Mouse (Mus musculus): ENCODE measurements around the gene Tesc.

The Tesc gene

GRCm38 (mm10) chr5:118017527-118017926 lies 10.0 kb upstream of the Tesc start:
- no peak for DNase-seq

DNA sequence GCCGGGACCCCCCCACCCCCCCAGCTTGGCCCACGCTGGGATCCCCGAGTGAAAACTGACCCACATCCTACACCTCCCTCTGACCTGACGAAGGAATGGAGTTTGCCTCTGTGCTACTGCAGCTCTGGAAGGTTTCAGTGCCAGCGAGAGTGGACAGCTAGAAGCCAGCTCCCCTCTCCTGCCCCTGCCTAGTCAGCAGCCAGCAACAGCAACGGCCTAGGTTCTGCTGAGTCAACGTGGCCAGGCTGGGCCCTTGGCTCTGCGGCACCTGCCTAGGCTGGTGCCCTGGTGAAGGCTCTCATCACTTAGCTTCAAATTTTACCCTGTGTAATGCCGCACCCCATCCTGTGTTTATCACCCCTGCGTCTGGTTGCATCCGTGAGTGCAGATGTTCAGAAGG lies 7.6 kb upstream of the Tesc start:
- DNase-seq: no peak

DNA sequence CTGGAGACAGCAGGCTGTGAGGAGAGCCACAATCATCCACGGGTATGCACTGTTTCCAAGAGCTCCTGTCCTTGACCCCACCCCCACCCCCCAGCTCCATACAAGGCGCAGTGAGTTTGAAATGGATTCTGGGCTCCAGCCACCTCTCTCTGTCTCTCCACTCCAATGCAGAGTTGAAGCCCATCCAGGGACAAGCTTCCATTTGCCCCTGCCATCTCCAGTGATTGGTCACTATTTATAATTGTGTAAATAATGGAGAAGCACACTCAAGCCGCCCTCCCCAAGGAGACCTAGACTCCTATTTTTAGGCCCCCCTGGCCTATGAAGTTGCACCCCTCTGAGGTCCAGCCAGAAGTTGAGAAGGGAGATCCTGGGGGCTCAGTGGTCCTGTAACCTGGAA lies 4.5 kb upstream of the Tesc start:
- no peak for DNase-seq

- DNase-seq: no peak
Measured at GRCm38 (mm10) chr5:118025880-118026279, 1.7 kb upstream of the Tesc start.

DNA sequence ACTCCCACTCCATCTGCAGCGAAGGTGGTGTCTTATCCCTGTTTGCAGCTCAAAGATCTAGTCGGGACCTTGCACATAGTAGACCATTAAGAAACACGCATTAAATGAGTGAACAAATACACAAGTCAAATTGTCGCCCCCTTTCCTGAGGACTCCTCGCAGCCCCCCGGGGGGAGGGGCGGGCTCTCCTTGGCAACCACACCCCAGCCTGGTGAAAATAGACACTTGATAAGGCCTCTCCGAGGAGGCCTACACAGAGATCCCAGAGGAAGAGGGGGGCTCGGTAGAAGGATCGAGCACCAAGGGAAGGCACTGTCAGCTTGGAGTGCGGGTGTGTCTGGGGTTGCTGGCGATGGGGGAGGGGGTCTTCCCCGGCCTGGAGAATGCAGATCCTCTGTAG lies 1.2 kb upstream of the Tesc start:
- no peak for DNase-seq

DNA sequence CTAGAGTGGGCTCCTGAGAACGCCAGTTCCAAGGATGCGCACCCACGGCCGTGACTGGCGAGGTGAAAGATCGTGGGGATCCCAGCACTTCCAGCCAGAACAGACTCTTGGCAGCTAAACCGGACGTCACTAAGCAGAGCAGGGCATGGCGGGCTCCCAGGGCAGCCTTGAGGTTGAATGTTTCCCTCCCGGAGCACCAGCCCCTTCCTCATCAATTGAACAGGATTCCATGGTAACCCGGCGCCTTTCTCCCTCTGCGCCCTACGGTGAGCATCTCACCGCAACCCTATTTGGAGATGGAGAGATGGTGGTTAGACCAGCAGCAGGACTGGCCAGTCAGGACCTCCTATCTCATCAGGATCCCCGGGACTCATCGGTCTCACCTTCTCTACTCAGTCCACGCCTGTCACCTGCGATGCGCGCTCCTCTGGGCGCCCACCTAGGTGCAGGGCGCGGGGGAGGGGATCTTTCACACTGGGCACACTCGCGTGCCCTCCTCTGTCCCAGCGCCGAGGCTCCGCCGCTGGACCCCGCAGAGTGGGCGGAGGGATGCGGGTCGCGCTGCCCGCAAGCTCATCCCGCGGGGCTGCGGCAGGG lies 344 bp upstream of the Tesc start:
- peak; percentile 38 for DNase-seq

DNA sequence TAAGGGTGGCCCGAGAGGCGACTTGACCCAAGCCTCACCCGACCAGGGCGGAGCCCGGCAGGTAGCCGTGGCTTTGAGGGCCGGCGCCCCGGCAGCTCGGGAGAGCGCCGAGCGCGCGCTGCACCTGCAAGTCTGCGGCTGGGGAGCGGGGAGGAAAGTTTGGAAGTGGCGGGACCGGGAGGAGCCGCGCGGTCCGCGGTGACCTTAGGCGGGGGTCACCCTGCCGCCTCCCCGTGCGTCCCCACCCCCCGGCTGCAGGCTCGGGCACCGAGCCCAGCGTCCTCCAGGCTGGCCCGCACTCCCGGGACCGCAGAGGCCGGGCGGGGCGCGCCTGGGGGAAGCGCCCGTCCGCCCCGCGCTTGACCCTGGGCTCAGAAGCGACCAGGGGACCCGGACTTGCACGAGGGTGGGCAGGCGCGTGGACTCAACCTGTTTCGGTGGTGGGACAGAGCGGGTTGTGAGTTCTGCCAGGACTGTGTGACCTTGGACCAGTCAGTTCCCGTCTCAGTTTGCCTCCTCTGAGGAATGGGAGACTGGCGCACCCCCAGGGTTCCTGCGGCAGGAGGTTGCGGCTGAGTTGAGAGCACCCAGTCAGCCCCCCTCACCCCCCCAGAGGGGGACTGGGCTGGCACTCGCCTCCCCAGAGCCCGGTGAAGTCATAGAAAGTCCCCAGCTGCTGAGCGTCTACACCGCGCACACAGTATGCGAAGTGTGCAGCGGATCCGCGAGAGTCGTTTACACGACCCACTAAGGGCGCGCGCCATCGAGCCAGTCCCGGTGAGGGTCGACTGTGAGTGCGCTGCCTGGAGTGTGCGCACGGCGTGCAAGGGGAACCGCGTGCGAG lies 870 bp downstream of the Tesc start:
- peak; percentile 32 for DNase-seq

DNA sequence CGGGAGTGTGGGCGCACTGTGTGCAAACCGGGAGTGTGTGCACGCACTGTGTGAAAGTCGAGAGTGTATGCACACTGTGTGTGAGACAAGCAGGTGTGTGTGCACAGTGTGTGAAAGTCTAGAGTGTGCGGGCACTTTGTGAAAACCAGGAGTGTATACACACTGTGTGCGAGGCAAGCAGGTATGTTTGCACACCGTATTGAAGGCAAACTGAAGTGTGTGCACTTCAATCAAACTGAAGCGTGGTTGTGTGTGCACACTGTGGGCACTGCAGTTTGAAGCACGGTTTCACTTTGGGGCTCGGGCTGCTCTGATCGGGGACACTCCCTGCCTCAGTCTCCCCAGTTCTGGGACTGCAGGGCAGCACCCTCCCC lies 1.5 kb downstream of the Tesc start:
- DNase-seq: no peak

DNA sequence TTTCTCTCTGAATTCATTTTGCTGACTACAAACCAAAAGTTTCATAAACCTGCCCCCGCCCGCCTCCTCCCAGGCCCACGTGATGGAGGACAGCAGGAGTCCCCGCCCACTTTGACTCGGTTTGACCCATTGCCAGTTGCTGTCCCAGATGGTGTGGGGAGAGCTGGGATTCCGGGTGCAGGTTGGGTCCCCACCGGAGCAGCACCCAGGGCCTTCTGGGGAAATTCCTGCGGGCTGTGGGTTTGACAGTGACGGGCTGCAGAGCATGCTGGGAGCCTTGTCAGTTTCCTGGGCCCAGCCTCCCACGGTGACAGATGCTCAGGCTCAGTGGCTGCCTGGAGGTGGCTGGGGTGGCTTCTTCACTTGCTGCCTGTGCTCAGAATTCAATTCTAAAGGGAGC lies 1.9 kb downstream of the Tesc start:
- peak; percentile 64 for DNase-seq

GRCm38 (mm10) chr5:118030022-118030675 lies 2.6 kb downstream of the Tesc start:
- DNase-seq: no peak

DNA sequence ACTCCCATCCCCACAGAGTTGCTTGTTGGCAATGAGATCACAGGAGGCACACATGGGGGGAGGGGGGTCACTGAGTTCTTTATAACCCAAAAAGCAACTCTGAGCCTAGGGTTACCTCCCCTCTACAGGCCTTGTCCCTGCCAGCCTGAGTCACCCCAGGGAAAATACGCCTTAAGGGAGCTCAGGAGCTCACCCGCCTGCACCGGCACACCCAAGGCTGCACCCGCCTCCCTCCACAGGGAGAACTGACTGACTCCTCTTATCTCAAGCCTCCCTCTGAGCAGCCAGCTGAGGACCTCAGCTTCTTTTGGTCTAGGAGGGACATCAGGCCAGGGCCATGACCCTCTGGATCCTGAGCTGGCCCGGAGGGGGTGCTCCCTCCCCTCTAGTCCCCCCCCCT lies 3.5 kb downstream of the Tesc start:
- no peak for DNase-seq

GRCm38 (mm10) chr5:118031508-118031907 lies 4.0 kb downstream of the Tesc start:
- DNase-seq: peak; percentile 50

GRCm38 (mm10) chr5:118033328-118033727 lies 5.8 kb downstream of the Tesc start:
- no peak for DNase-seq

- no peak for DNase-seq
Measured at GRCm38 (mm10) chr5:118033740-118034139, 6.2 kb downstream of the Tesc start.

GRCm38 (mm10) chr5:118034632-118035031 lies 7.1 kb downstream of the Tesc start:
- DNase-seq: no peak

DNA sequence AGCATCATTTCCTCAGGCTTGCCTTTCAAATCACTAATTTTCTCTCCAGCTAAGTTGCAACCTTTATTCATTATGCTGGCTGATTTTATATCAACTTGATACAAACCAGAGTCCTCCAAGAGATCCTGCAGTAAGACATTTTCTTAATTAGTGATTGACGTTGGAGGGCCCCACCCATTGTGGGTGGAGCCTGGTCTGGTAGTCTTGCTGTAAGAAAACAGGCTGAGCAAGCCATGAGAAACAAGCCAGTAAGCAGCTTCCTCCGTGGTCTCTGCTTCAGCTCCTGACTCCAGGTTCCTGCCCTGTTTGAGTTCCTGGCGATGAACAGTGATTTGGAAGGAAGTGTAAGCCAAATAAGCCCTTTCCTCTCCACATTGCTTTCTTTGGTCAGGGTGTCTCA lies 8.2 kb downstream of the Tesc start:
- DNase-seq: no peak

DNA sequence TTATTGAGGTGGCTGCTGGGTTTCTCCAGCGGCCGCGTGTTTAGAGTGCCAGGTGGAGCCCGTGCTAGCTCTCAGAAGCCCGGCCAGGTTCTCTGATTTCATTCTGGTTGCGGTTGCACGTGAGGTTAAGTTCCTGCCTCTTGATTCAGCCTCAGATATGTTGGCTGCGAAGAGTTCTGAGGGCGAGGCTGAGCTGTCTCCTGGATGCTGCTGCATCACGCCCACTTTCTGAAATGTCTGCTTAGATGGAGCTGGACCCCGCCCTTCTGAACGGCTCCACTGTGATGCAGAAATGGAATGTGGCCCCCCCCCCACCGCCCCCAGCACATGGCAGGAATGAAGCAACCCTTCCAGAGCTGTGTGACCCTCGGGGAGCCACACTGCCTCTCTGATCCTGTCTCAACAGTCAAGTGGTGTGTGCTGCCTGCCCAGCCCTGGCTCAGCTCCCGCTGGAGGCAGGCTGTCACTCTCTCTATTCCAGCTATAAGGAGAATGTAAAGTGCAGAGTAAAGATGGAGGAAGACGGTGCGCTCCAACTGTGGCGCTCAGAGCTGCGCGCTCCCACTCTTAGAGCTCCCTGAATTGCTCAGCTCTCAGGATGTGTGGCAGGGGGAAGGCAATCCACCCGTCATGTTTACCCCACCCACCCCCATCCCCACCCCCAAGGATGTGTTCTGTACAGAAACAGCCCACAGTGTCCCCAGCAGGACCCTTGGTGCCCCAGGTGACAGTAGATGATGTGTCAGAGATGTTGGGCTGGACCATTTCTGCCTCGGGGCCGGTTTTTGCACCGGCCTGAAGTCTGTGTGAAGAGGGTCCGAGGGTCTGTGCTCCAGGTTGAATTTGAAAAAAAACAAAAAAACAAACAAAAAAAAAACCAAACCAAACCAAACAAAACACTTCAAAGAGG lies 9.6 kb downstream of the Tesc start:
- no peak for DNase-seq

- DNase-seq: peak; percentile 89
Measured at GRCm38 (mm10) chr5:118037798-118038484, 10.4 kb downstream of the Tesc start.

- no peak for DNase-seq
Measured at GRCm38 (mm10) chr5:118039241-118039668, 11.7 kb downstream of the Tesc start.

GRCm38 (mm10) chr5:118042599-118042998 lies 15.1 kb downstream of the Tesc start:
- no peak for DNase-seq

GRCm38 (mm10) chr5:118043761-118044160 lies 16.2 kb downstream of the Tesc start:
- DNase-seq: no peak

GRCm38 (mm10) chr5:118044907-118045306 lies 17.4 kb downstream of the Tesc start:
- DNase-seq: no peak

Measured in retina, postnatal 1 day (tissue).